In the genomic region with DNA sequence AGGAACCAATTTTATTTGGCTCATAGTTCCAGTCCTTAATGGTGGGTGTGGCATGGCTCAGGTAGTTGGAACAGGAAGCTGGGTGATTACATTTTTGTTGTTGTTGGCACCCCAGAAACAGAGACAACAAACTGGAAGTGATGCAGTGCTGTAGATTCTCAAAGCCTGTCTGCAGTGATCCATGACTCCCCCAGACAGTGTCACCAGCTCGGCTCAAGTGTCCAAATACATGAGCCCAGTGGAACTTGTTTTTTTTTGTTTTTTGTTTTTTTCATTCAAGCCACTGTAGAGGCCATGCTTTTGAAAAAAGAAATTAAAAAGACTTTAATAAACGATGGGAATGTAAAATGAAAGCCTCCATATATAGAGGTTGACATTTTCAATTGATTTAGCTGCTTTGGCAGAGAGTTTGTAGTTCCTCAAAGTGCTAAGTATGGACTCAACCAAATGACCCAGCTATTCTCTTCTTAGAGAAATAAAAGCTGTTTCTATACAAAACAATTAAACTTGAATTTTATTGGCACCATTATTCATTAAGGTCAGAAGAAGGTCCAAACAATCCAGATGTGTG, we compare ENCODE assay signal across 24 mouse cellular contexts.
DNase-seq lines count a peak whose midpoint lies in the region; ATAC-seq lines count a peak whose summit lies in the region.
"Had no signal": no experiment of that assay in that cellular context is flagged by ENCODE, and none has a peak within 500 bp of the region (broad histone marks: within the 10 kb centered on the region; RNA-seq: fewer than 3 reads in every experiment).

No protein-coding gene starts in this region.

- peak; percentile 60; the same call in 1 of the 2 replicates for ATAC-seq in kidney, embryonic 14.5 days (ENCODE audit: low FRiP score, low TSS enrichment)
- peak; percentile 61; the same call in 1 of the 2 replicates for ATAC-seq in kidney, embryonic 16.5 days (ENCODE audit: low FRiP score, low TSS enrichment)
- ATAC-seq: activated CD4-positive, CD25-positive, alpha-beta regulatory T cell, adult 4 months; CD4-positive, CD25-positive, alpha-beta regulatory T cell, adult 4 months; forebrain, embryonic 13.5 days; forebrain, embryonic 15.5 days; Patski had no signal

- no peak overlapping the region for H3K27ac ChIP-seq in kidney, embryonic 14.5 days (ENCODE audit: low read depth, low read length)
- H3K27ac ChIP-seq in kidney, embryonic 16.5 days (ENCODE audit: low read length) = no peak overlapping the region
- H3K27ac ChIP-seq: embryonic facial prominence, embryonic 10.5 days; embryonic facial prominence, embryonic 12.5 days; forebrain, embryonic 13.5 days; forebrain, embryonic 15.5 days had no signal

- no peak for DNase-seq in kidney, postnatal 14 days
- no peak for DNase-seq in kidney, postnatal 36 days
- peak; percentile 7 to 18 for DNase-seq in kidney, postnatal 4 days
- no peak for DNase-seq in kidney, postnatal 10 days
- DNase-seq: adrenal gland, adult 8-10 months; adrenal gland, postnatal 14 days; adrenal gland, postnatal 36 days; B cell, adult 2 months; cerebellum, adult 11-12 months; cerebellum, adult 2 months; cerebellum, adult 9-10 months; cerebellum, postnatal 10 days; cerebellum, postnatal 25 days had no signal

- 32% methylated on average over 2 of the region's 2 CpGs for WGBS in kidney, embryonic 14.5 days
- 34% methylated on average over 2 of the region's 2 CpGs for WGBS in kidney, embryonic 16.5 days

- H3K4me1 ChIP-seq in kidney, embryonic 14.5 days (ENCODE audit: control insufficient read depth, insufficient read depth, low read length) = no peaks in the 10 kb centered on the region
- H3K4me1 ChIP-seq in kidney, embryonic 16.5 days (ENCODE audit: insufficient read depth, low read length) = no peaks in the 10 kb centered on the region
- H3K4me1 ChIP-seq: embryonic facial prominence, embryonic 10.5 days; embryonic facial prominence, embryonic 12.5 days; forebrain, embryonic 13.5 days; forebrain, embryonic 15.5 days had no signal

- no peaks in the 10 kb centered on the region for H3K9me3 ChIP-seq in kidney, embryonic 14.5 days (ENCODE audit: control insufficient read depth, low read length)
- no peaks in the 10 kb centered on the region for H3K9me3 ChIP-seq in kidney, embryonic 16.5 days (ENCODE audit: low read length)
- H3K9me3 ChIP-seq: embryonic facial prominence, embryonic 10.5 days; embryonic facial prominence, embryonic 12.5 days; forebrain, embryonic 13.5 days; forebrain, embryonic 15.5 days; G1E had no signal

- H3K36me3 ChIP-seq in kidney, embryonic 14.5 days (ENCODE audit: control insufficient read depth, insufficient read depth, low read length) = no peaks in the 10 kb centered on the region
- no peaks in the 10 kb centered on the region for H3K36me3 ChIP-seq in kidney, embryonic 16.5 days (ENCODE audit: insufficient read depth, low read length)
- H3K36me3 ChIP-seq: embryonic facial prominence, embryonic 10.5 days; embryonic facial prominence, embryonic 12.5 days; forebrain, embryonic 15.5 days had no signal

- no peak overlapping the region for H3K4me3 ChIP-seq in kidney, embryonic 14.5 days (ENCODE audit: low read length)
- H3K4me3 ChIP-seq in kidney, embryonic 16.5 days (ENCODE audit: low read length) = no peak overlapping the region
- H3K4me3 ChIP-seq: embryonic facial prominence, embryonic 10.5 days; embryonic facial prominence, embryonic 12.5 days; forebrain, embryonic 13.5 days; forebrain, embryonic 15.5 days had no signal

- H3K4me2 ChIP-seq in kidney, embryonic 14.5 days (replicated peaks; ENCODE audit: low read depth, low read length) = no peak overlapping the region
- no peak overlapping the region for H3K4me2 ChIP-seq in kidney, embryonic 16.5 days (replicated peaks; ENCODE audit: low read depth, low read length)
- H3K4me2 ChIP-seq: embryonic facial prominence, embryonic 12.5 days; forebrain, embryonic 13.5 days; forebrain, embryonic 15.5 days had no signal

- no peaks in the 10 kb centered on the region for H3K27me3 ChIP-seq in kidney, embryonic 14.5 days (ENCODE audit: control insufficient read depth, insufficient read depth, low read length)
- no peaks in the 10 kb centered on the region for H3K27me3 ChIP-seq in kidney, embryonic 16.5 days (ENCODE audit: insufficient read depth, low read length)
- H3K27me3 ChIP-seq: CH12.LX; embryonic facial prominence, embryonic 12.5 days; forebrain, embryonic 13.5 days; forebrain, embryonic 15.5 days; Patski had no signal

- H3K9ac ChIP-seq in kidney, embryonic 14.5 days (ENCODE audit: low read depth, low read length) = no peak overlapping the region
- H3K9ac ChIP-seq in kidney, embryonic 16.5 days (replicated peaks; ENCODE audit: low read length) = no peak overlapping the region
- H3K9ac ChIP-seq: embryonic facial prominence, embryonic 12.5 days; forebrain, embryonic 13.5 days; forebrain, embryonic 15.5 days had no signal

Comparison
In these comparisons a context has a peak if more than half of its experiments do, and no peak if none do; other contexts are left out.
1. DNase-seq: peak in kidney, postnatal 4 days (2 of 2); none in kidney, postnatal 14 days (single experiment), kidney, postnatal 36 days (0 of 2) and kidney, postnatal 10 days (single experiment).